Mouse (Mus musculus) erythroblast, embryonic 14.5 days (primary cell): ENCODE results near the gene Tep1.

Source experiments
- GATA1 ChIP-seq: IDR thresholded peaks from 2 replicates; pipeline ENCODE4 v1.6.1; 2012; ENCODE audit warnings: low read length, inconsistent platforms, mixed read lengths
- TAL1 ChIP-seq: IDR thresholded peaks from 3 replicates; pipeline ENCODE4 v1.6.1; 2012; ENCODE audit warnings: low read length, inconsistent platforms, mixed read lengths

DNA sequence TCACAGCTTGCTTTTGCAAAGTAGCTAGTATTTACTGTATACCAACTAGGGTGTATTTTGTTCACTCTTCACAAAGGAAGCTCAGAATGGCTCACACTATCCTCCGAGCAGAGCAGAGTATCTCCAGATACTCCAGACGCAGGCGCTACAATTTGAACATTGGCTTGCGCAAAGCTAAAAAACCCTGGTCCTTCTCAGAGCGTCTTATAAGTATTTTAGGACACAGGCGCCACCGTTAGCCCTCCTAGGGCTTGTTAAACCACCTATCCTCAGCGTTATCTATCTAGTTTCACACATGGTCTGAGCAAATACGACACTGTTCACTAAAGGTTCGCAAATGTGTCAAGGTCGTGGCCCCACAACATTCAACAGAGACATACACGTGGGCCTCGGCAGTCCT lies 65.7 kb downstream of the Tep1 start:
- TF ChIP-seq TAL1 = no peak
- no peak for TF ChIP-seq GATA1
